Mouse (Mus musculus) embryo, embryonic 10 days (tissue): Measurements from ENCODE around the gene Bank1.

Source experiments
- DNase-seq: peaks from one replicate; pipeline ENCODE4 v3.0.0-alpha.2; 2015; ENCODE audit warnings: low spot score

The Bank1 gene

DNA sequence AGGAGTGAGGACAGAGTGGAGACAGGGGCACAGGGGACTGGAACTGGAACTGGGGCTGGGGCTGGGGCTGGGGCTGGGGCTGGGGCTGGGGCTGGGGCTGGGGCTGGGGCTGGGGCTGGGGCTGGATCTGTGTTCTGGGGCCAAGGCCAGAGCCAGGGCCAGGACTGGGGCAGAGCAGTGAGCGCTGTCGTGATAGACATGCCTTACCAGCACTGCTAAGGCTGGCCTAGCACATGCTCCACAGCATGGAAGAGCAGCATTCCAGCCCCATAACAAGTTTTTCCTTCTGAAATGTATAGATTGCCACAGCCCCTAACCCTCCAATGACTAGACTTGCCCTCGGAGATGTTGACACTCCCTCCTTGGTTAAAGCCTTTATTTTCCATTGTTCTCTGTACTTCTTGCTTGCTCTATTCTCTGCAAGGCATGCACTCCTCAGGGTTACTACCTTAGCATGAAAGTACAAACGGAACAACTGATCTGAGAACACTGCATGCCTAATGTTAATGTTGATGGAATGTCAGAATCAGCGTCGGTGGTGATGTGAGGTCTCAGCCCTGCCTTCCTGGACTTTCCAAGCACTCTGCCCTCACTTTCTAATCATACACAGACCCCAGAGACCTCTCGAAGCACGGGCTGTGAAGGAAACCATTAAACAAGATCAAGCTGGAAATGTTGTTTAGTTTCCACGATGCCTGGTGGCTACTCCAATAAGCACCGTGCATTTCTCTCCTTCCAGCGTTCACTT, 318.6 kb downstream of the Bank1 start:
- peak; percentile 6 for DNase-seq
